Mouse (Mus musculus) G1E (cell line): ENCODE results near the gene Krtap26-1. TPM values are rescaled to one million over a fixed set of nuclear protein-coding genes. Genes with fewer than 3 reads are reported as not detected.

Experiments
- ATAC-seq: 2 replicates; pipeline ENCODE4 v1.8.0; 2016; ENCODE audit warnings: mild to moderate bottlenecking; ENCODE audit not compliant: insufficient number of reproducible peaks, poor library complexity, low FRiP score, severe bottlenecking; ENCODE audit errors: extremely low read depth
- DNase-seq: peaks from one replicate; pipeline ENCODE4 v3.0.0; 2012; ENCODE audit warnings: low spot score
- H3K27me3 ChIP-seq: 2 replicates; pipeline ENCODE4 v1.6.1; 2012; ENCODE audit warnings: mild to moderate bottlenecking, low read length, inconsistent platforms; ENCODE audit not compliant: insufficient read depth
- H3K36me3 ChIP-seq: replicated peaks from 2 replicates; pipeline ENCODE3; 2012; ENCODE audit warnings: mild to moderate bottlenecking, inconsistent platforms
- H3K4me1 ChIP-seq: 2 replicates; pipeline ENCODE4 v1.6.1; 2012; ENCODE audit warnings: low read depth, low read length, inconsistent platforms, mixed read lengths; ENCODE audit not compliant: insufficient read depth
- H3K4me3 ChIP-seq: 2 replicates; pipeline ENCODE4 v1.5.1; 2012; ENCODE audit warnings: low read depth, mild to moderate bottlenecking, inconsistent platforms, low read length, moderate library complexity, mixed read lengths
- H3K9me3 ChIP-seq: replicated peaks from 2 replicates; pipeline ENCODE4 v1.6.1; 2012; ENCODE audit warnings: inconsistent platforms
- CTCF ChIP-seq: IDR thresholded peaks from 2 replicates; pipeline ENCODE4 v1.5.1; 2012; ENCODE audit warnings: low read depth, low read length, inconsistent platforms, mixed read lengths
- GATA1 ChIP-seq: IDR thresholded peaks from 2 replicates; pipeline ENCODE4 v1.6.1; 2012; ENCODE audit warnings: borderline replicate concordance, low read length, inconsistent platforms, mixed read lengths
- GATA2 ChIP-seq: IDR thresholded peaks from 2 replicates; pipeline ENCODE4 v1.6.1; 2012; ENCODE audit warnings: low read depth, low read length, inconsistent platforms, borderline replicate concordance
- POLR2AphosphoS5 ChIP-seq: IDR thresholded peaks from 2 replicates; pipeline ENCODE4 v1.6.1; 2012; ENCODE audit warnings: low read depth, low read length, inconsistent platforms; ENCODE audit not compliant: insufficient replicate concordance
- TAL1 ChIP-seq: conservative IDR thresholded peaks from 2 replicates; pipeline ENCODE4 v1.6.1; 2012; ENCODE audit warnings: low read depth, low read length, inconsistent platforms, mixed read lengths
- polyA plus RNA-seq: library from polyadenylated mRNA; stranded (reverse); fragments of >175 nt; gene quantifications from 2 replicates; pipeline ENCODE4 v1.2.3, GENCODE M21; 2012
- total RNA-seq, 2 experiments: library from RNA; stranded (forward) in 1 of 2; stranded (reverse) in 1 of 2; fragments of 200-1000 nt in 1 of 2; fragments of >200 nt in 1 of 2; fragmentation: Nextera tagmentation in 1 of 2; gene quantifications; 2 replicates each; pipeline ENCODE4 v1.2.3; 2014 to 2017

The Krtap26-1 gene
- total and polyA plus RNA-seq, 3 experiments: not detected

- Histone ChIP-seq H3K9me3 (peaks cover 18% of the 10 kb centered on the region), H3K4me3 (no peak overlapping the region)
These were observed 3.5 kb upstream of the Krtap26-1 start for GRCm38 (mm10) chr16:88651082-88651481.

GRCm38 (mm10) chr16:88646366-88647111 lies 1.1 kb downstream of the Krtap26-1 start:
- DNase-seq (no peak), ATAC-seq (no peak)
- no peak for TF ChIP-seq GATA2
- Histone ChIP-seq H3K36me3 (no peaks in the 10 kb centered on the region), H3K9me3 (peaks cover 22% of the 10 kb centered on the region), H3K4me1 (no peaks in the 10 kb centered on the region), H3K27me3 (no peaks in the 10 kb centered on the region), H3K4me3 (no peak overlapping the region)

More at GRCm38 (mm10) chr16:88651082-88651481, 3.5 kb upstream of the Krtap26-1 start:
- DNase-seq (no peak), ATAC-seq (no peak)
- H3K27me3 ChIP-seq: no peaks in the 10 kb centered on the region
- H3K36me3 ChIP-seq: no peaks in the 10 kb centered on the region
- H3K4me1 ChIP-seq: no peaks in the 10 kb centered on the region
- TF ChIP-seq GATA1: no peak
- no peak for TF ChIP-seq GATA2
- TF ChIP-seq CTCF: no peak

GRCm38 (mm10) chr16:88640053-88640452 lies 7.5 kb downstream of the Krtap26-1 start:
- no peaks in the 10 kb centered on the region for H3K27me3 ChIP-seq
- ATAC-seq (no peak), DNase-seq (no peak)
- peaks cover 12% of the 10 kb centered on the region for H3K9me3 ChIP-seq
- no peak overlapping the region for H3K4me3 ChIP-seq
- H3K4me1 ChIP-seq: no peaks in the 10 kb centered on the region
- no peak for TF ChIP-seq GATA2
- TF ChIP-seq TAL1: no peak
- no peak for TF ChIP-seq CTCF
- no peak for TF ChIP-seq GATA1
- no peak for TF ChIP-seq POLR2AphosphoS5
- no peaks in the 10 kb centered on the region for H3K36me3 ChIP-seq

GRCm38 (mm10) chr16:88635142-88635541 lies 12.5 kb downstream of the Krtap26-1 start:
- no peak for ATAC-seq
- Histone ChIP-seq H3K27me3 (no peaks in the 10 kb centered on the region), H3K36me3 (no peaks in the 10 kb centered on the region), H3K4me3 (no peak overlapping the region), H3K4me1 (no peaks in the 10 kb centered on the region), H3K9me3 (peaks cover 9% of the 10 kb centered on the region)
- TF ChIP-seq TAL1: no peak
- TF ChIP-seq GATA2: no peak
- no peak for TF ChIP-seq CTCF
- no peak for TF ChIP-seq POLR2AphosphoS5
- TF ChIP-seq GATA1: no peak
- DNase-seq: no peak

GRCm38 (mm10) chr16:88631474-88631873 lies 16.1 kb downstream of the Krtap26-1 start:
- no peak for TF ChIP-seq POLR2AphosphoS5
- TF ChIP-seq GATA1: no peak
- TF ChIP-seq TAL1: no peak
- TF ChIP-seq CTCF: no peak
- TF ChIP-seq GATA2: no peak
- Histone ChIP-seq H3K4me1 (no peaks in the 10 kb centered on the region), H3K4me3 (no peak overlapping the region), H3K9me3 (peaks cover 18% of the 10 kb centered on the region), H3K36me3 (no peaks in the 10 kb centered on the region), H3K27me3 (no peaks in the 10 kb centered on the region)
- DNase-seq (no peak), ATAC-seq (no peak)

- Histone ChIP-seq H3K4me3 (no peak within 1 kb of the TSS), H3K27me3 (no peaks in the 10 kb centered on the region), H3K36me3 (no peaks in the 10 kb centered on the region), H3K9me3 (peaks cover 11% of the 10 kb centered on the region), H3K4me1 (no peaks in the 10 kb centered on the region)
- DNase-seq (no peak), ATAC-seq (no peak)
- TF ChIP-seq GATA1: no peak
- TF ChIP-seq CTCF: no peak
- TF ChIP-seq POLR2AphosphoS5: no peak
- no peak for TF ChIP-seq TAL1
These were observed 20.0 kb downstream of the Krtap26-1 start, which contains the start of gene 2310079G19Rik for GRCm38 (mm10) chr16:88627566-88627965. Gene 2310079G19Rik (minus strand): TSS chr16:88627666.

- TF ChIP-seq TAL1 (no peak), GATA1 (no peak), GATA2 (no peak), CTCF (no peak), POLR2AphosphoS5 (no peak)
- Histone ChIP-seq H3K9me3 (peaks cover 6% of the 10 kb centered on the region), H3K4me1 (no peaks in the 10 kb centered on the region), H3K36me3 (no peaks in the 10 kb centered on the region), H3K4me3 (no peak overlapping the region), H3K27me3 (no peaks in the 10 kb centered on the region)
- DNase-seq (no peak), ATAC-seq (no peak)
These were observed 34.9 kb downstream of the Krtap26-1 start for GRCm38 (mm10) chr16:88612712-88613111.
